Mouse (Mus musculus) ovary, postnatal 10 days (tissue): ENCODE measurements around the gene Stim2.

Experiments used
- DNase-seq: peaks from one replicate; pipeline ENCODE4 v3.0.0; 2022; ENCODE audit warnings: low spot score

Stim2 gene

DNA sequence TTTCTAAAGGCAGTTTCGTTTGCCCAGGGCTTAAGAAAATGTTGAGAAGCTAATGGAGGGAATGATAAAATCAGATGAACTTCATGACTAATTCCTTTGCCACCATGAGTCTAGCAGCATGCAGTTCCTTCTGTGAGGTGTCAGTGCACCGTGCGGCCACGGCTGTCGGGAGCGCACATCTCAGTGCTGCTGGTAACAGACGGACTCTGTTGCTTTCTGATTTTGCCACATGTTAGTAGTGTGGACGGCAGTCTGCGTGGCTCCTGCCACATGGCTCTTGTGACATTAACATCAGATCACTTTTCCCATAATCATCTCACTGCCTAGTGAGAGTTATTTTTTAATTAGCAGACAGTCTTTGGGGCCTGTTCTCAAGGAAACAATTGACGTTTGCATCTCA is 118.2 kb downstream of the Stim2 start:
- no peak for DNase-seq

DNA sequence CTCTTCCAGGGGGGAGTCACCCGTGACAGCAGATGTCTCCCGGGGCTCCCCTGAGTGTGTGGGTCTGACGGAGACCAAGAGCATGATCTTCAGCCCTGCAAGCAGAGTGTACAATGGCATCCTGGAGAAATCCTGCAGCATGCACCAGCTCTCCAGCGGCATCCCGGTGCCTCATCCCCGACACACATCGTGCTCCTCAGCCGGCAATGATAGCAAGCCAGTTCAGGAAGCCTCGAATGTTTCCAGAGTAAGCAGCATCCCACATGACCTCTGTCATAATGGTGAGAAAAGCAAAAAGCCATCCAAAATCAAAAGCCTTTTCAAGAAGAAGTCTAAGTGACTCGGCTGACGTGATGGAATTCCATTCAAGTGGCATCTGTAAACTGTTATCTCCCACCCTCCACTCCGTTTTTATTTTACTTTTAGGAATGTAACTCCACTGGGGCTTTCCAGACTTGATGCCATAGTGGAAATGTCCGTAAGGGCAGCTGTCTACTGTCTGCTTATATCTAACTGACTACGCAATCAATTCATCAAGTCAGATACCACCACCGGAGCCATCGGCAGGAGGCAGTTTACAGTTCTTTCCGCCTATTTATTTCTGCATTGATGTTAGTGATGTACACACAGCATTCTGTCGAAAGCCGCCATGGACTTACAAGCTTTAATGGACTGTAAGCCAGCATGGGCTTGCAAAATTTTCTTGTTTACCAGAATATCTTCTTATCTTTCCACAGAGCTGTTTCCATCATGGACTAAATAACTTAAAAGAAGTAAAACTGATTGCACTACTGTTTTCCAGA is 120.3 kb downstream of the Stim2 start:
- DNase-seq: no peak

DNA sequence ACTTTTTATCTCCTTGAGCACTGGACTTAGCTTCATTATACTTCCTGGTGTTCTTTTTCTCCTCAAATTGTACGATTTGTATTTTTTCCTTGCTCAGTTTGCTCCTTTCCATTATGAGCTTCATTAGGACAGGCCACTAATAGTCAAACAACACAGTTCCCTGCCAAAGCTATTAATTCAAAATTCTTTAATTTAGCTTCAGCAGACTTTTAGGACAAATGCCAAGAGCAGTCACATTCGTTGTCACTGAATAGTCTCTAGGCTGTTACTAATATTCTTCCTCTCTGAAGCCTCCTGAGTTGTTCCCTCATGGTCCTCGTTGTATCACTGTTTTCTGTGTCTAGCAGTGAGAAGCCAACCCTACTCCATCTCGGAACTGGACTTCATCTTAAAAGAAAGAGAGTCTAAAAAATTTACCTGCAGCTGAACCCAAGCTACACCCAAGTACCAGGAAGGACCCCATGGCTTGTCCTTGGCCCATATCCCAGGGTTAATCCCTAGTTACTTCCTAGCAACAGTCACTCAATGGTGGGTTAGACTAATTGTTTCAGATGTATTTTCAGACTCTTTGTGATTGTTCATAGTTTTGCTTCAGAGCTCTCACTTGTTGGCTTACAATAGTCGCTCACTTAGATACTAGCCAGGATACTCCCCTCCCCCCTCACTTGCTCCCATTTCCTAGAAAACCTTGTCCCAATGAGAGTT is 149.9 kb downstream of the Stim2 start:
- DNase-seq: no peak

DNA sequence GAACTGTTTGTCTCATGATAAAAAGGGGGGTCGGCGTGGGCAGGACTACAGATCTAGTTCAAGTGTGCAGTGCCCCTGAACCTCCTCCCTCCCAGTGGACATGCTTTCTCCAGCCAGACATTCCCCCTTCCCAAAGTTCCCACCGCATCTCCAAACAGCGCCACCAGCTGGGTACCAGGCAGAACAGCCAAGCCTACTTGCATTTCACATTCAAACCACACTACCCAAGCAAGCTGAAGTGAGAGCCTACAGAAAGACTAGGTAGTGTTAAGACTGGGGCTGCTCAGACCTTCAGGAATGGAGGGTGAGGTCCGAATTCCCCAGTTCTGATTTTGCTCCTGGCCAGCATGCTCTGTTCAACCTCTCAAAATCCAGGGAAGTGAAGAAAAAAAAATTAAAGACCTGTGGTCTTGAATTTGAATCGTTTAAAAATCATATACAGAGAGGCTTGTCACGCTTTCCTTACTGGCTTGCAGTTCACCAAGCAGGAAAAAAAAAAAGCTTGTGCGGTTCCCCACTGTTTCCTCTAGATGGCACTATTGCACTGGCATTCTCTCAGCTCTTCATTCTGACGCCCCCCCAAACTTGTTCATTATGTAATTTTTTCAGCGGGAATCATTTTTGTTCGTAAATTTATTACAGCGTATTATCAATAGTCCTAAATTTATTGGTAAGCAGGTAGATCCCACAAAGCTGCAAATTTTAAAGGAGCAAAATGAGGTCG is 156.4 kb downstream of the Stim2 start:
- DNase-seq: no peak

DNA sequence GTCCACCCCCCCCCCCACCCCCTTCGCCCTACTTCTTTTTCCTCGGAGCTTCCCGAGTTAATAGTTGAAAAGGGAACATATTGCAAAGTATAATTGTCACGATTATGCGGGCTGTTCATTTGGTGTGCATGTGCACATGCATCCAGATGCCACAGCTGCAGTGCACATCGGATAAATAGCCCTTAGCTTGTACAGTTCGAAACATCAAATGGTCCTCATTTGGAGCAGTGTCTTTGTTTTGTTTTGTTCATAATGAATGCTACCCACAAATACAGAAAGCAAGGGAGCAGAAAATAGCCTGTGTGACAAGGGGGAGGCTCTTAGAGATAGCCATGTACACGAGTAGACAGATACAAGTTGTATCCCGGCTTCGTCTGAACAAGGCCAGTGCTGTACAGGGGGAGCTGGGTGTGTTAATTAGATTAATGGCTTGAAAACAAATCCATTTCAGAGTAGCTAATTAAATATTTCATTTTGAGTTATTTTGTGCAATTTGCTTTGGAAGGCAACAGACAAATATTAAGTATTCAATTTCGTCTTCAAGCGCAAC is 157.0 kb downstream of the Stim2 start:
- DNase-seq: no peak

DNA sequence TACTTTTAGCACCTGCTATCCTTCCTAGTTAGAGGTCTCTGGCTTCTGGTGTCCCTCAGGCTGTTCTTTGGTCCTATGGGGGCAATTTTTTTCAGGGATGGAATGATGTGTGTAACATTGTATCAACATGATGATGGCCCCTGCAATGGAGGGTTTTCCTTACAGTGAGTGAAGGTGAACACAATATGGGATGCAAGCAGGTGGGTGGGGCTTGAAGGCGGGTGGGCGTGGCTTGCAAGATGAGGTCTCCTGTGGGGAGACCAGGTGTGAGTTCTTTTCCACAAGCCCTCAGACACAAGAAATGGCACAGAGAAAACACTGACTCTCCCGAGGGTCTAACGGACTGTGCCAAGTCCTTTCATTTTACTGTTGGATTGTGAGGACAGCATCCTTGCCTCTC is 157.6 kb downstream of the Stim2 start:
- DNase-seq: no peak

DNA sequence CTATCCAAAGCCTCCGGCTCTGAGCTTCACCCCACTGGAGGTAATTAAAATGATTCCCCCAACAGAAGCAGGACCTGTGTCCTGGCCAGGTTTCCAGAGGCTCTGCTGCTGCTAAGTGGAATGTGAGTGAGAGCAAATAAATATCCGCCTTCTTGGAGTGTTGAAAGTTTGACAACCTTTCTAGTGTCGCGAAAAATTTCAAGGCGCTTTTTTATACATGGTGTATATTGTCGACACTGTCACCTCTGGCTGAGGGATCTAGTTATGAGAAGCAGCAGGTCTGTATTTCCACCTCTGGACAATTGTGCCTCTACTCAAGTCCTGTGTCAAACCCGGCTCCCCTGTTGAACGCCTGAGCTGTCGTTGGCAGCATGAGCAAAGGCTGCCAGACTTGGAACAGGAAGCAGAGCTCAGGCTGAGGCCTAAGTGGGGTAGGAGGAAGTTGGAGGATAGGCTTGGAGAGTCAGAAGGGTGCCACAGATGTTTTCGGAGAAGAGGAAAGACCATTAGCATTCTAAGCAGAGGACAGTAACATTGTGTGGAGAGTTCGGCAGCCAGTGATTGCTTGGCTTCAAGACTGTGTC is 158.7 kb downstream of the Stim2 start:
- DNase-seq: no peak

DNA sequence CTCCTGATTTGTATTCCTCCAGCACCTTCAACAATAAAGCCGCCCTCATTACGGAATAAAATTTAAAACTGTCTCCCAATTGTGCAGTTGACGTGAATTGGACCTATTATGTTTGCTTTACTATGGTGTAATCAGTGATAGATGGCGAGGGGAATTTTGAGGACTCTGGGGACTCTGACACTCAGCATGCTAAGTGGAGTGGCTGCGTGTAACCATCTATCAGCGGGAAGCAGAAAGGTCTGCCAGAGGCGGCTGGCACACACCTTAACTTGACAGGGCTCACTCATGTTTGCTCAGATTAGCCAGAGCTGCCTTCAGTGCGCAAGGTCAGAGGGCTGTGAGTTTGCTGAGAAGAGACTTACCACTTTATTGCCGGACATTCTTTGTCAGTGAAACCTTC is 159.9 kb downstream of the Stim2 start:
- no peak for DNase-seq

DNA sequence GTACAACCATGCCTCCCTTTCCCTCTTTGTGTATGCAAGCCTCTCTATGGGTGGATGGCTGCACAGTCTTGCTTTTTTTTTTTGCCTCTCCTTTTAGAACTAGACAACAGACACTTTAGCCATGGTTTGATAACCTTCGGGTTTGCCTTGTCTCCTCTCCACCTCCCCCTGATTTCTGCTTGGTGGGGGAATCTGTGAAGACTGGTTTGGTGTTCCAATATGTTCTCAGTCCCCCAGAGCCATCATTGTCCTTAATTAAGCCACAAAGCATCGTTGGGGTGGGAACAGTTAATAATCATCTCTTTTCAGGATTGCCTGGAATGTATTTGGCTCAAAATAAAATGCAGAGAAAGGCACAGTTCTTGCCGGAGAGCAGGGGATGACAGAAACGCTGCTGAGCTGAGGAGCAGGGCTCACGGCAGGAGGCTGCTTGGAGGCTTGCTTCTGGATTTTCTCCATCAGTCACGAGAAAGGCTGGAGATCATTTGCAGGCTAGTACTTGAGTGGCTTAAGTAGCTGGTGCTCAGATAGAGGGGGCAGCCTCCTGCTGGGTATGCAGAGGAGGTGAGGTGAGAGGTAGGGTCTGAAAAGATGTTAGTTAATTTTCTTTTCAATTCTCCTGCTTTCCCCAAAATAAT is 161.0 kb downstream of the Stim2 start:
- no peak for DNase-seq

DNA sequence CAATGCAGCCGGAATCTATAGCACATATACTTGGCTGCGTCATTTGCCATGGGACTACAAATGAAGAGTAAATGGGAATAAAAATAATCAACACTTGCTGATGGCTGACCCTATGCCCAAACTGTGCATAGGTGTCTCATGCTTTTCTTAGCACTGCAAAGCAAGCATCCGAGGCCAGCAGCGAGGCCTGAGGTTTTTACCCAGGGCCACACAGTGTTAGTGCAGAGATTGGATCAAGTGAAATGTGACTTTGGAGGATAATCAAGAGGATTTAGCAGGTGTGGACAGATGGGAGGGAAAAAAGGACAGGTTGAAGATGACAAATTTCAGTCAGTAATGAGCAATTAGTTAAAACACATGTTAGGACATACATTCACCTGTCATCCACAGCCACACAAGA is 162.3 kb downstream of the Stim2 start:
- no peak for DNase-seq

DNA sequence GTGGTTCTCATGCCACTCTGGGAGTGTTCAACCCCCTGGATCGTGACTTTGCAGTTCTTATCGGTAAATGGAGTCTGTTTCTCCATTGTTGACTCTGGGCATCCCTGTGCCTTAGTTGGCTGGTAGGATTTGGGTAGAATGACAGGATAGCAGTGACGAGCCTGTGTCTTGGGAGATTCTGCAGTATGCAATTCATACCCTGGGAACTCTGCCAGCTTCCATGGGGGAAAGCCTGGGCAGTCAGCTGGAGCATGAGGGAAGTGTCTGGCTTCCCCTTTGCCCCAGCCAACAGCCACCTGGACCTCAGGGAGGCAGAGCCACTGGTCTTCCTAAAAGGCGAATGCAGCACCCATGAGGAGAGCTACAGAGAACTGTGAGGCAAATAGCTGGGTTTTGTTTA is 165.6 kb downstream of the Stim2 start:
- no peak for DNase-seq
